Mouse (Mus musculus): ENCODE measurements at regions not wholly inside any gene's neighbourhood (a gene's known extent, or its start where the extent isn't known, plus 50 kb on each side); places are given as distances from the start of the nearest gene placed in this dataset.

DNA sequence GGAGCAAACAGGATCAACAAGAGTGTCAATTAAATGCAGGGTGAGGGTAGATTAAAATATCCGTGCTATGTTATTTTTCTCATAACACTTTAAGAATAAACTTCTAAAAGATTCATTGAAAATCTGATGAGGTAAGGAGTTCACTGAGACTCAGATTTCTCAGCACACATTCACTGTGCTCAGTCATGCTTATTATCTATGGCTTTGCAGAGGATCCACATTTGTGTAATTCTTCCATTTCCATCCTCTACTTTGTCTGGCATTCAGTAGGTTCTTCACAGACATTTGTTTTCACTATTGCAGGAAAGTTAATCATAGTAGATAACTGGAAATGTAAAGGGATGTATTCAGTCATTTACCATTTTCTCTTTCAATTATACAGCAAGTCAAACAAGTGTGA is 131.8 kb downstream of the Gm9733 start:
- DNase-seq (ENCODE audit: low spot score in 2 of 2) = no peak

DNA sequence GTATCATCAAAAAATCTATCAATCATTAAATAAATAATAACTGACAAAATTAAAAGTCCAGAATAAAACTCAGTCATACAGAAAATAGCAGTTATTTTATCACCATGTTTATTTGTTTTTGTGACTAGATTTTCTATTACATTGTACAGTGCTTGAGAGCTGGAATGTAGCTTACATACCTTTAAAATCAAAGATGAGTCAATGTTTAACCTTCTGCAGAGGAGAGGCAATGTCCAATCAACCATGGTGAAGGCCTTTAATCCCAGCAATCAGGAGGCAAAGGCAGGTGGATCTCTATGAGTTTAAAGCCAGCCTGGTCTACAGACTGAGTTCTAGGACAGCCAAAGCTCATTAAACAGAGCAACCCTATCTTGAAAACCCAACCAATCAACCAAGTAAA is 131.1 kb downstream of the Gm9733 start:
- no peak for DNase-seq (ENCODE audit: low spot score in 2 of 2)

DNA sequence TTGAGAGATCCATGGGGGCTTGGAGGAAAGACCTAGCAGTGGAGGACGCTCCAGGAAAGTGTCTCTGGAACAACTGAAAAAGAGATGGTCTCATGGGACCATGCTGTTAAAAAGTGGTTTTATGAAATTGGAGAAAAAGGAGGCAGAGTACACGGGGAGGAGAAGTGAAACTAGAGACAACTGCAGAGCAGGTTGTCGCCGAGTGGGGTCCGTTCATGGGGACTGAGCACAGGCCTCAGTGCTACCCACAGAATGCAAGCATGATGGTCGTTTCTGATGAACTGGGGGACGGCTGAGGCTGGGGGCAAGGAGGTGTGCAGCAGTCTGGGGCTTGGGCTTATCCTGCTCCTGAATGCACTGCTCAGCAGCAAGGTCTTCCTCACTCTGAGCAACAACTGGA is 129.3 kb downstream of the Gm9733 start:
- no peak for DNase-seq (ENCODE audit: low spot score in 2 of 2)

DNA sequence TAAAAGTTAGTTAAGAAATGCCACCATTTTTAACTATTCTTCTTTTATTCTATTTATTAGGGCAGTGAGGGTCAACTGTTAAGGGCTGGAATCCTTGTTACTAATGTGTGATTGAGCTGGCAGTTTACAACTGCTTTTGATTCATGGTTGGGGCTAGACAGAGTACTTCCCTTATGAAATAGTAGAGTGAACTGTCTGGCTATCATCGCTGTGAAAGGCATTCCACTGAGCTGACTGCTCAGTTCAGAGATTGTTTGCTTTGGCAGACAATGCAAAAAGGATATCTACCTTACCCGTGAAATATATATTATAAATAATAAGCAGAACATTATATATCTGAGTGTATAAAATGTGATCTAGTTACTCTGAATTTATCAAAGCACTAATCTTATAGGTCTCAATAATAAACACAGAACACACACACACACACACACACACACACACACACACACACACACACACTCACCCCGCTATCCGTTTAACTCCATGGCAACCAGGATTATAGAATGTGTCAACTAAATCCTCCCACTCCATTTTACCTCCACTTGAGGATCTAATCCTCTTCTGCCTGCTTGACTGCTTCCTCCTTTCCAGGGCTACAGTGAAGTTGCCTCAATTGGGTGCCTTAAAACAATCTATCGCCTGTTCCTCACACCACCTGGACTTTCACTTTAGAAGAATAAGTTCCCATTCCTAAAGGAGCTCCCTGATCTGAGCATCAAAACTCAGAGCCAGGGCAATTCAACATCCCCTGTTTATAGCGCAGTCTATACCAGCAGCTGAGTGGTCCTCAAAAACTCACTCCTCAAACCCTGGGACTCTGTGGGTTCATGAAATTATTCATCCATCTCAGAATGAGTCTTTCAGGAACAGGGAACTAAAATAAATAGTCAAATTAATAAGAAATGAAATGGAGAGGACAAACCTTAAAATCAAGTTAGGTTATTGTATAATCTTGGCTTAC is 126.6 kb downstream of the Gm9733 start:
- DNase-seq (ENCODE audit: low spot score in 2 of 2) = no peak

DNA sequence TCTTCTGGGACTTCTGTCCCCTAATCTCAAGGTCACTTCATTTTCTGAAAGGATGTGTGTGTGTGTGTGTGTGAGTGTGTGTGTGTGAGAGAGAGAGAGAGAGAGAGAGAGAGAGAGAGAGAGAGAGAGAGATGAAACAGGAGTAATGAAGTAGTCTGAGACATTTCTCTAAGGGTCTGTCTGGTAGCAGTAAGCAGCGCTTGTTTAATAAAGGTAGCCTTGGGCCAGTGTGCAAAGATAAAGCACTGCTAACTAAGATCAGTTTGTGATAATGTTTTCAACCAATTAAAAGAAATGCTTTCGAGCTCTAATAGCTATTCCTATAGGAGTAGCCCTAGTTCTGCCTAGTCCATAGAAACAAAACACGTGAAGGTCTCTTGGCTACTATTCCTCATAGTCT is 119.7 kb downstream of the Gm9733 start:
- no peak for DNase-seq (ENCODE audit: low spot score in 2 of 2)

DNA sequence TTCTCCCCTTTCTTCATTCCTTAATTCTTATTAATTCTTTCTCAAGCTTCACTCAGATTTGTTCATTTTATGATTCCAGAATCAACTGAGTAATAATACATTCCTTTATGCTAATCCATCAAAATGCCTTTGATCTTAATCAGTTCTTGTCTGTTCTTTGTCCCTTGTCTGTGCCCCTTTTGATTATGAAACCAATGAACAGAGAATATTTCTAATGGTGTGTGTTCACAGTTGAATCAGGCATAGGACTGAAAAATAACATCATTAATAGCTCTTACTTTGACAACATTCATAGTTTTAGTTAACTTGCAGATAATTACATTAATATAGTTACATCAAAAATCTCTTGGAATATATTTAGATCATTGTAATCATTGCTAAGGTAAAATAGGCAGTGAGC is 114.5 kb downstream of the Gm9733 start:
- no peak for DNase-seq (ENCODE audit: low spot score in 2 of 2)

DNA sequence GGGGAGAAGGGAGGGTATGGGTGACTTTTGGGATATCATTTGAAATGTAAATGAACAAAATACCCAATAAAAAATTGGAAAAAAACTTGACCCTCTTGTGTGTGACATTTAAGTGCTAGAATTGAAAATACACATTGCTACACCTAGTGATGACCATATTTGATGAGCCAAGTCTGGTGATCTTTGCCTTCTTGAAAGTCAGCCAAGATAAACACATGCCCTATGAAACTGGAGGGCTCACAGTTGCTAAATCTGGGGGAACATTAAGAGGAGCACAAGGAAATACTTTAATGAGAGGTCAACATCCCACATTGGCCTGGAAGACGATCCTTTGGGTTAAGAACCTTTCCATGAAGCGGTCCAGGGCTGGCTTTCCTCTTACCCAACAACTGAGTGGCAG is 112.8 kb downstream of the Gm9733 start:
- DNase-seq (ENCODE audit: low spot score in 2 of 2) = no peak

DNA sequence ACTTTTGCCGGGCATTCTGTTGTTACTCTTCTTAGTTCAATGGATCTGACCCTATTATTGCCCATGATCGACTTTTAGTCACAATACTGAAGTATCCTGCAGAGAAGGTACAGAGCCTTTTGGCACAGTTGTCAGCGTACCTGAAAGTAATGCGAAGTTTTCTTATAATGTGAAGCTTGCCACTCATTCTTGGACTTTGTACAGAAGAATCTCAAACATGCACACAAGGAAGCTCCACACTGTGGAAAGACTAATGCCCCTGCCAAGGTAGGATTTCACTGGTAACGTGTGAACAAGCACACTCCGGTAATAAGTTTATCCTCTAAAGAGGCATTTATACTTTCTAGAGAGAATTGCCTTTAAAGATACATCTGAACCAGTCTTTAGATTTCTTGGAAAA is 108.8 kb downstream of the Gm9733 start:
- no peak for DNase-seq (ENCODE audit: low spot score in 2 of 2)

DNA sequence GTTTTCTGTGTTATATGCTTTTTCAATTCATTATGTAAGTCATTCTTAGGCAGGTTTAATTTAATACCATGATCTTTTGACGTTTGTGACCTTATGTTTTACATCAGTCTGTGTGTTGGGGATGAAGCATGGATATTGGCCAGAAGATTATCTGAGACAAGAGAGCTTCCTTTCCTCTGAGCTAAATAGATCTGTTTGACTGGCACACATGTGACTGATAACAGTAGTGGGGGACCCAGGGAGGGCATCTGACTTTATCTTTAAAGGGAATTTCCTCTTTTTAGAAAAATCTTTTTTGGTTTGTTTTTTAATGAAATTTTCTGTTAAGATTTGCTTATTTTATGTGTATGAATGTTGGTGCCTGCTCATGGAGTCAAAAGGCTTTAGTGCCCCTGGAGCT is 107.7 kb downstream of the Gm9733 start:
- no peak for DNase-seq (ENCODE audit: low spot score in 2 of 2)

DNA sequence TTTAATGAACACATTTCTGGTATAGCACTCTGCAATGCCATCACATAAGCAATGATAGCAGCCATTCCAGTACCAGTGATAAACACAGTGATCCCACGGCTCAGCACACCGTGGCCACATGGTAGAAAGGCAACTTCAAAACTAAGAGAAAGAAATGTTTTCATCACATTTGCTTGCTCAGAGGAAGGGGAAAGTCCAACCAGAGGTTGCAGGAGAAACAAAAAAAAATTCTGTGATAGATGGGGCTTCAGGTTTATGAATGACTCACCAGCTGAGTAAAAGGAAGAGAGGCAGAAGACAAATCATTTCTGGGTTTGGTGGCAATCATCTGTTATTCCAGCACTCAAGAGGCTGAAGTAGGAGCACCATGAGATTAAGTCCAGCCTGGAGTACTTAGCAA is 103.5 kb downstream of the Gm9733 start:
- no peak for DNase-seq (ENCODE audit: low spot score in 2 of 2)

DNA sequence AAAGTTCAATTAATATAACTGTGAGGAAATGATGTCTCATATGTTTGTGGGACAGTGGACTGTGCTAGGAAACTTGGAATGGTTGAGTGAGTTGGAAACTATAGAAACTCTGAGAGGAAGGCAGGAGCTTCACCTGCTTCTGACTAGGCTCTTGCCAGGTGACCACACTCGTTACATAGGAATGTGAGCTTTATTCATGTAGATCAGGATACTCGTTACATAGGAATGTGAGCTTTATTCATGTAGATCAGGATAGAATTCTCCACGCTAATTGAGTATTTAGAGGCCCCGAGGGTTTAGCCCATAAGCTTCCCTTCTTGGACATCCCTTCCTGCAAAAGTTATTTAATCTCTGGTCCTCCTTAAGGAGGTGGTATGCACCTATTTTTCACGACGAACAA is 101.9 kb downstream of the Gm9733 start:
- no peak for DNase-seq (ENCODE audit: low spot score in 2 of 2)

DNA sequence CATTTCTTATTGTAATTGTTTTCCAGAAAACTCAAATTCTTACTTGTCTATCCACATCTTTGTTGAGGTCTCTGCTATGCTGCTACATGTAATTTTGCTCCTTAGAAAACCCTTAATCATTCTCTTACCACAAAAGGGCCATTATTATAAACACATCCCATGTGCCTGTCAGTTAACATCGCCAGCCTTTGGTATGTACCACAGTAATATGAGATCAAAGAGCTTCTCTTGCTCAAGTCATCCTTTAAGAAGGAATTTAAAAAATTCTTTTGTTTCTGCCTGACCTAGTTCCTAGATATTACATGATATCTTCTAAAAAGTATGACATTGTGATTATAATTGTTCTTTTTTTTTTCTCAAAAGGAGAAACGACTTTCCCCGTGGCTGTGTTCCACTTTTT is 100.7 kb downstream of the Gm9733 start:
- no peak for DNase-seq (ENCODE audit: low spot score in 2 of 2)

DNA sequence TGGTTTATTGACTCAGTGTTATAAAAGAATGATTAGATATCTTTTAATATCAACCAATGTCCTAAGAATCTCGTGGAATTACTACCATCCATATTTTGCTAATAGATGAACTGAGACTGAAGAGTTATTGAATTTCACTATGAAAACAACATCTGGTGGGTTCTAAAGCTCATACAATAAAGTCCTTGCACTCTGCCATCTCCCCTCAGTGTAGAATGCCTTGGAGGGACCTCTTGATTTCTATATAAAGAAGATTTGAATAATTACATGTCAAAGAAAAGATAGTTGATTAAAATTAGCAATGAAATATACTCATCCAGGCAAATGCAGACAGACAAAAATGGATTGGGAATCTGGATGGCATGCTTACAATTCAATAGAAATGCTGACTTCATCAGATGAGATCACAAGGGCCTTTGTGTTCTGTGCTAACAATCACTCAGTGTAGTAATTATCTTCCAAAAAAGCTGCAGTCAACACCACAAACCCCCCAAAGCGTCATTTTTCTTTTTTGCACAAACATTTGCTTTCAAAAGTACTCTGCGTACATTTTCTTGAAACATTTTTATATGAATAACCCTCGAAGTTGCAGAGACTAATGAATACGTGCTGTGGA is 94.2 kb downstream of the Gm9733 start:
- DNase-seq (ENCODE audit: low spot score in 2 of 2) = no peak

DNA sequence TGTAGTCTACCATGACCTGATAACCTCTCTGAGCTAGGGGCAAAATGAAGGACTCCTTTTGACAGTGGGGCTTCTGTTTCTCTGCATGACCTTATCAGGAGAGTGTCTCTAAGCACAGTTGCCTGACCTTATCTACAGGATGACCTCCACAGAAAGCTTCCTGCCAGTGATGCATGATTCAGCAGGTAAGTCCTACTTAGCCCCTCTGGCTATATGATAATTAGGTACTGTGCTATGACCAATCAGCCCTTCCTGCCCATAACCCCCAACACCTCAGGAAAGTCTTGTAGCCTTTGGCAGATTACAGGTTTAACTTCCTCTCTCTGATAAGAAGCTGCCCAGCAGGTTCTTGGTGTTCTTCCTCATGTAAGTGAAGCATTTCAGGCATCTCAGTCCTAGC is 89.7 kb downstream of the Gm9733 start:
- no peak for DNase-seq (ENCODE audit: low spot score in 2 of 2)

DNA sequence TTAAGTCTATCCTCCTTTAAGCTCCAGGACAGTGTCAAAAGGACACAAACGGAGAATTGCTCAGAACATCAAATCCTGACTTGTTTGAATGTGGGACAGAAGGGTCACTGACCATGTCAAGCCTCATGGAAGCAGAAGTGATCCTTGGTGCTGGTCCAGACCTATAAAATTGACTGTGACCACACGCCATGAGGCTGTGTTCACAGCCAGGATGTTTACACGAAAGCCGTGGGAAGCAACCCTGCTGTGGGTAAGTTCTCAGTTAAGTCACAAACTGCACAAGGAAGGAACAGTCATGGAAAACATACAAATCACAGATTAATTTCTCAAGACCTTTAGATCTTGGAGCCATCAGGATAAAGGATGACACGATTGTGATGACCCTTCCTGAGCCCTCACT is 88.5 kb downstream of the Gm9733 start:
- no peak for DNase-seq (ENCODE audit: low spot score in 2 of 2)

DNA sequence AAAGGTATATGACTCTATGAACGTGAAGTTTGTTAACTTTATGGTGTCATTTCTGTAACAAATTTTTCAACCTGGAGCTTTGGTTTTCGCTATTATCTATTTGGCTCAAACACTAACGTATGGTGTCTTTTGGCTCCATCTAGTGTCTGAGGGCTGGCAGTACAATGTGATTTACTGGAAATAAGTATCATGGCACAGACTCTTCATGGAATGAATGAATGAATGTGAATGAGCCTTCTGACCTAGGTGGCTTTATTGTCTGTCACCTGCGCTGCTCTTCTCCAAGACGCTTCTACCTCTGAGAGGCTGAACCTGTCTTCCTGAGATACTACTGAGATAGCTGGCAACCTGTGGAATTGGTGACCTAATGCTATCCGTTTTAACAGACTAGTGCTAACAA is 87.1 kb downstream of the Gm9733 start:
- peak in 1 of 2 experiments; percentile 22 for DNase-seq (ENCODE audit: low spot score in 2 of 2)
